Mouse (Mus musculus) adrenal gland, postnatal 10 days (tissue): Measurements from ENCODE around the gene Eif4enif1. TPM values are rescaled to one million over a fixed set of nuclear protein-coding genes. Genes with fewer than 3 reads are reported as not detected.

Experiments
- total RNA-seq, 2 experiments: library from RNA; stranded (reverse); gene quantifications; 2 replicates each; pipeline ENCODE4 v1.2.3; 2021

The Eif4enif1 gene
- total RNA-seq, 2 experiments from 2014 or later = 56.2 to 57.8 TPM

Other genes starting within 250 kb of the Eif4enif1 start
- 10 to 100 TPM; 30.0 to 62.1 TPM for gene Sfi1, start 8.9 kb upstream of the Eif4enif1 start, total RNA-seq
- 10 to 100 TPM; 84.3 to 91.6 TPM for gene Drg1, start 64.0 kb downstream of the Eif4enif1 start, total RNA-seq
- gene Patz1, start 86.5 kb downstream of the Eif4enif1 start, total RNA-seq = 10 to 100 TPM; 31.2 to 38.5 TPM
- 10 to 100 TPM; 13.3 to 17.8 TPM for gene Pik3ip1, start 128.0 kb downstream of the Eif4enif1 start, total RNA-seq
- gene Limk2, start 206.8 kb downstream of the Eif4enif1 start, total RNA-seq = 10 to 100 TPM; 23.8 to 33.2 TPM
- gene Rnf185, start 250.0 kb downstream of the Eif4enif1 start, total RNA-seq = 10 to 100 TPM; 28.3 to 30.5 TPM